13 mouse cellular contexts compared by ENCODE assay signal in genomic region chr7:133487887-133488630, GRCm38 (mm10).
DNase-seq lines count a peak whose midpoint lies in the region; ATAC-seq and TF ChIP-seq lines count a peak whose summit lies in the region.
"Had no signal": no experiment of that assay in that cellular context is flagged by ENCODE, and none has a peak within 500 bp of the region (broad histone marks: within the 10 kb centered on the region; RNA-seq: fewer than 3 reads in every experiment).

No protein-coding gene starts in this region.

- no peak overlapping the region for H3K9ac ChIP-seq in neural tube, embryonic 15.5 days (replicated peaks)
- H3K9ac ChIP-seq in intestine, embryonic 15.5 days, result no peak overlapping the region
- H3K9ac ChIP-seq: liver, postnatal 0 days had no signal

- TF ChIP-seq POLR2A in olfactory bulb, adult 2 months (IDR thresholded peaks at IDR 0.05; ENCODE audit: insufficient read depth, low read depth, low read length), result no peak

- H3K4me3 ChIP-seq in neural tube, embryonic 15.5 days (replicated peaks), result no peak overlapping the region
- no peak overlapping the region for H3K4me3 ChIP-seq in intestine, embryonic 15.5 days (replicated peaks)
- H3K4me3 ChIP-seq in olfactory bulb, adult 2 months (ENCODE audit: insufficient read depth, low read depth, low read length), result no peak overlapping the region
- H3K4me3 ChIP-seq: erythroblast, embryonic 14.5 days; gastrocnemius, adult 2 months; left cerebral cortex, adult 2 months had no signal

- H3K36me3 ChIP-seq in neural tube, embryonic 15.5 days, result no peaks in the 10 kb centered on the region
- no peaks in the 10 kb centered on the region for H3K36me3 ChIP-seq in intestine, embryonic 15.5 days

- DNase-seq in heart, adult 11 months, result peak; percentile 69
- no peak for DNase-seq in heart, adult 18-20 months
- no peak for DNase-seq in neural tube, embryonic 10.5 days (ENCODE audit: extremely low spot score, low spot score)
- DNase-seq in T-cell, adult 2 months (ENCODE audit: low spot score), result no peak
- DNase-seq in kidney, adult 18-20 months, result no peak
- DNase-seq: gastrocnemius, adult 2 months; liver, postnatal 0 days; right cerebral cortex, postnatal 14 days had no signal

- H3K27me3 ChIP-seq in neural tube, embryonic 15.5 days (replicated peaks), result no peaks in the 10 kb centered on the region
- no peaks in the 10 kb centered on the region for H3K27me3 ChIP-seq in intestine, embryonic 15.5 days (replicated peaks)

- 59% methylated on average over 7 of the region's 7 CpGs for WGBS in neural tube, embryonic 15.5 days
- WGBS in intestine, embryonic 15.5 days, result 44% methylated on average over 7 of the region's 7 CpGs
- 65% methylated on average over 7 of the region's 7 CpGs for WGBS in olfactory bulb, adult 2 months

- no peak overlapping the region for H3K4me2 ChIP-seq in neural tube, embryonic 15.5 days
- H3K4me2 ChIP-seq in intestine, embryonic 15.5 days (replicated peaks), result no peak overlapping the region

- no peak for ATAC-seq in neural tube, embryonic 15.5 days (ENCODE audit: low FRiP score)
- peak; percentile 61; the same call in 1 of the 2 replicates for ATAC-seq in intestine, embryonic 15.5 days
- ATAC-seq: liver, postnatal 0 days had no signal

- no peak for TF ChIP-seq CTCF in olfactory bulb, adult 2 months (IDR thresholded peaks at IDR 0.05; ENCODE audit: insufficient read depth, low read depth, low read length)

- H3K9me3 ChIP-seq in neural tube, embryonic 15.5 days (replicated peaks), result no peaks in the 10 kb centered on the region
- no peaks in the 10 kb centered on the region for H3K9me3 ChIP-seq in intestine, embryonic 15.5 days

- 0 out of 2 replicates have a peak overlapping the region, but pooled peaks have one; percentile 13 for H3K27ac ChIP-seq in neural tube, embryonic 15.5 days (replicated peaks)
- 0 out of 2 replicates have a peak overlapping the region, but pooled peaks have one; percentile 54 for H3K27ac ChIP-seq in intestine, embryonic 15.5 days
- 0 out of 2 replicates have a peak overlapping the region, but pooled peaks have one; percentile 22 for H3K27ac ChIP-seq in olfactory bulb, adult 2 months (ENCODE audit: insufficient read depth, low read depth, low read length)
- H3K27ac ChIP-seq: gastrocnemius, adult 2 months; left cerebral cortex, adult 2 months had no signal

- 0 out of 2 replicates have a peak, but pooled peaks cover 3% of the 10 kb centered on the region for H3K4me1 ChIP-seq in neural tube, embryonic 15.5 days
- H3K4me1 ChIP-seq in intestine, embryonic 15.5 days (replicated peaks), result 0 out of 2 replicates have a peak, but pooled peaks cover 3% of the 10 kb centered on the region
- peaks cover 23% of the 10 kb centered on the region for H3K4me1 ChIP-seq in olfactory bulb, adult 2 months (ENCODE audit: control insufficient read depth, insufficient read depth, low read length)
